Mouse (Mus musculus) frontal cortex, postnatal 25 days (tissue): ENCODE results near the gene Tmprss4.

Source experiments
- DNase-seq, 2 experiments: peaks; one replicate each; pipeline ENCODE4 v3.0.0; 2022; ENCODE audit warnings: low spot score in 2 of 2

Gene Tmprss4

DNA sequence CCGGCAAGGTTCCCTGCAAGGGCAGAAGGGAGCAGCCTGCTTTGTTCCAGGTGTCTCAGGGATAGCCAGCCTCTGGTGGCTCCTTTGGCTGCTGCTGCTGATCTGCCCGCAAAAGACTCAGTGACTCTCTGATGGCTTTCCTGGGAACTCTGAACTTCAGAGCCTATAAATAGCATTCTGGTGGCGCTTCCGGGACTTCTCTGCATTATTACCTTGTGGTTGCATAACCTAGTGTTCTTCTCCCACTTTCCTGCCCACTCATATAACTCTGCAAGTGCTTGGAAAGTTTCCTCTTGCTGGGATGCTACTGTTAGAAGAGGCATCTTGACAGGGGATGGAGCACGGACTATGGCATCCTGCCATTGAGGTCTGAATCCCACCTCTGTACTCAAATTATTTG is 6.3 kb downstream of the Tmprss4 start:
- DNase-seq = no peak

DNA sequence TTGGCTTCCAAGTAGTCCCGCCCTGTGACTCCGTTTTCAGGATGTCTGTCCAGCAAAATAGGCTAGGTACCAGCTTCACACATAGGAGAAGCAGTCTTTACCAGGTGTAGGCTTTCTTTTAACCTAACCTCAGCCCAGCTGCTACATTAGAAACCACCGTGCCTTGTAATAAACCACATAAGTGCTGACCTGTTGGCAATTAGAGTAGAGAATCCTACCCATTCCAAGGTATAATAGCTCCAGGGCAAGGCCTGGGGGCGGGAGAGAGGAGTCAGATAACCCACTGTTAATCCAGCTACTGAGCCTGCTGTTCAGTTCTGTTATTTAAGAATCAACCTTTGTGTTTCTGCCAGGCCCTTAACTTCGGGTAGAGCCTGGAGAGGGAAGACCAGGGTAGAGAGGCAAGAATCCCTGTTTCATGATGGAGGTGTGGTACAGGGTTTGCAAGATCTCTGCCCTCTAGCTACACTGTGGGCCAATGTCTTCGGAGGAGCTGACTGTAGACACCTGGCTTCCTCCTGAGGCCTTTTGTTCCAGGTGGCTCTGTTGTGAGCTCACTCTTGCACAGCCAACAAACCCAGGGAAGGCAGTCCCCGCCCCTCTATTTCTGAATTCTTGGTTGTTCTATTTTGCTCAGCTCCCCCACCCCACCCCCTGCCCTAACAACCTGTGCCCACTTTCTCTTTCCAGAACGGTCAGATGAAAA is 7.6 kb downstream of the Tmprss4 start:
- DNase-seq = no peak

DNA sequence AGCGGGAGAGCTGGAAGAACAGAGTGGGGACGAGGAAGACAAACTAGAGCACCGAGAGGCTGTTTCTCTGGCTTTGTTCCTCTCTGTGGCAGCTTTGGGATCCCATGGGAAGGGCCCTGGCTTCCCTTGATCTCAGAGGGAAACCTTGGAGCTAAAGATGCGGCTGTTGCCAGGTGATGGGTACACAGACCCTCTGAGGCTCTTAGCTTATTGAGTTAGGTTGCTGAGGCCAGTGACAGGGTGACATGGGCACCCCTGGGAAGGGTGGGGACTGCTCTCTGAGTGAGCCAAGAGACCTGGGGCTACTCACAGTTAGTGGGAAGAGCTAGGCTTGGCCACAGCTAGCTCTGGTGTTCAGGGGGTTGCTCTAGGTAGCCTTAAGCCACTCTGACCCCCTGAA is 8.4 kb downstream of the Tmprss4 start:
- DNase-seq = no peak

GRCm38 (mm10) chr9:45189661-45190174 is 14.2 kb downstream of the Tmprss4 start:
- no peak for DNase-seq

DNA sequence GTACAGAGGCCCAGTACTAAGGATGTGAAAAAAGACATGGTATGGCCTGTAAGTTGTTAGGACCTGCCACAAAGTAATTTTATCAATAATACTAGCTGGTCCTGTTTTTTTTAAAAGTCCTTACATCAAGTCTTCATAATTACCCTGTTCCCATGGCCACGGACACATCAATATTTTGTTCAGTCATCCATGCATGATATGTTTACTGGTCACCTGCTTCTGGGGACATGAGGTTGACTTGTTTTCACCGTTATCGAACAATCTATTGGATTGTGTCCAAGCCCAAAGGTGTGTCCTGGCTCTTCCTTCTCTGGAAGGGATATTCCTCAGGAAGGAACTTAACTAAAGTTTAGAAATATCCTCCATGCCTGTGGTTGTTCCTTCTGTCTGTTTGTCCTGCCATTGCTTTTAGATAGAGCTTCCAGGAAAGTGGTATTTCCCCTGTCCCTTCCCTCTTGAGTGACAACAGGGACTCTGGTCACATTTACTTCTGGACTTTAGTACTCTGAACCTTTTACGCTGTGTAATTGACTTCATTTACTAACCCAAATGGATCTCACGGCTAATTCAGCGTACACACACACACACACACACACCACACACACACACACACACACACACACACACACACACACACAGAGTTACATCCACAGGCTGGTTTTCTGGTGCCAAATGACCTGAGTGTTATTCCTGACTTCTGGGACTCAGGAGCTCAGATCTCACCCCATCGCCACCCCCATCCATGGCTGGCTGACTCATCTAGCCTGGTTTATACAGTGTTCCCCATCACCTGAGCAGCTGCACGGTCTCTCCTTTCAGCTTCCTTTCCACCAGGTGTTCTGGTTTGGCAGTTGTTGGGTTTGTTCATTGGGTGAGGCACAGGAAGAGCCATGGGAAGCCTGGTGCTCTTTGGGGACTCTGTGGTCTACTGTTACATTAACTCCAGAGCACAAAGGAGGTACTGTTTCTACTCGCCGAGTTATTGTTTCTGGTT is 15.0 kb downstream of the Tmprss4 start:
- DNase-seq = no peak

DNA sequence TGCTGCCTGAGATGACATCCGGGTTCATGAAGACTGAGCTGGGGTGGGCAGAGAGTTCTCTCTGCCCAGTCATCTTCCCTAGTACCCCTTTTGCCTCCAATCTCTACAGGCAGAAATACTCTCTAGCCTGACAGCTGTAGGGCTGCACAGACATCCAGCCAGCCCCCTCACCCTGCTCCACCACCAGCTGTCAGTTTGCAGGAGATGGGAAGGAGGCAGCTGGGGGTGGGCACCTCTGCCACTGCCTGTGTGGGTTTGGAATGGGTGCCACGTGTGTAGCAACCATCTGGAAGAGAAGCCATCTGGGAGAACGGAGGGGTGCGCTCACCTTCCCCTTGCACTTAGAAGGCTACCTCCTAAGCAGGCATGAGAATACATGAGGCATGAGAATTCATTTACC is 18.6 kb downstream of the Tmprss4 start:
- DNase-seq = peak; percentile 32 to 63

DNA sequence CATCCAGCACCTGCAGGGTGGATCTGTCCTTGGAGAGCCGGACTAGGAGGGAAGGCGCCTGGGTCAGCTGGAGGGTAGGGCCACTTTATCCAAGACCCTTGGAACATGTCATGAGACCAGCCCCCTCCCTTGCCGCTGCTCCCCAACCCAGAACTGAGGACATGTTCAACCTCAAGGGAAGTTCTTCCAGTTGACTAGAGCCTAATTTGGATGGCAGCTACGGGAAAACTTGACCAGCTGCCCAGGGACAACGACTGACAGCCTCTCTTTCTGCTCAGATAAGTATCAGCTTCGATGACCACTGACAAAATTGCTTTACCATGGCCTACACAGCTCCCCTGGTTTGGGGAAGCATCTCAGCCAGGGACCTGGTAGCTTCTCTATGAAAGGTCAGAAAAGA is 20.6 kb downstream of the Tmprss4 start:
- no peak for DNase-seq

- no peak for DNase-seq
Measured at GRCm38 (mm10) chr9:45182521-45182920, 21.4 kb downstream of the Tmprss4 start.

- DNase-seq = no peak
Measured at GRCm38 (mm10) chr9:45181770-45182169, 22.1 kb downstream of the Tmprss4 start, which contains the start of gene BC049352. Gene BC049352, plus strand, starts transcription at chr9:45182007.

DNA sequence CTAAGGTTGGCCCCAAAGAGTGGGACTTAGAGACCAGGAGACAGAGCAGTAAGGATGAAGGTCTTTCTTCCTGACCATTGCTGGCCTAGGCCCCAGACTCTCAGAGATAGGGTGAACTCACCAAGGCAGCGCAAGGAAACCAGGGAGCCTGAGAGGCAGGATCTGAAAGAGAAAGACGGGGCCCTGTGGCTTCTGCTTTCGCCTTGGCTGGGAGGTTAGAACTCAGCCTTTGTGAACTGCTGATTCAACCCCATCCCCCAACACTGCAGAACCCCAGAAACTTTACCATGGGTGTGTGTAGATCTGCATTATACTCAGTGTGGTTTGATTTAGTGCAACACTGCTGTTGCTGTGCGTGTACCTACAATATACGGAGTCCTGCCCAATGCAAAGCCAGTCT is 24.6 kb downstream of the Tmprss4 start:
- DNase-seq = no peak

DNA sequence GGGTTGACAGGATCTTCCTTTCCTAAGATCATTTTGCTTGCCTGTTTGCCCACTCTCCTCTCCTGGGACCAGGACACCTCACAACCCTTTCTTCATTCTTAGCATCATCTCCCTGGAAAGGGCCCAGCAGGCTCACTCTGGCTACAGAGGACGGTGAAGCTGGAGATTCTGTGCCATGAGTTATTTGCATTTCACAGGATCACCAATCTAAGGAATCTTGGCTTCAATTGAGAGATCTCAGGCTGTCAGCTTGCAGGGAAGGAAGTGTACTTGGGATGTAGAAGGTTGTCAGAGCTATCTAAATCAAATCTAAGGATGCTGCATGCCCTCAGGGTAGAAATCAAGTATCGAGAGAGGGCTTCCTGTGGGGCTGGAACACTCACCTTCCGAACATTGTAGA is 30.4 kb downstream of the Tmprss4 start:
- no peak for DNase-seq

- no peak for DNase-seq
Measured at GRCm38 (mm10) chr9:45171073-45171610, 32.8 kb downstream of the Tmprss4 start.

DNA sequence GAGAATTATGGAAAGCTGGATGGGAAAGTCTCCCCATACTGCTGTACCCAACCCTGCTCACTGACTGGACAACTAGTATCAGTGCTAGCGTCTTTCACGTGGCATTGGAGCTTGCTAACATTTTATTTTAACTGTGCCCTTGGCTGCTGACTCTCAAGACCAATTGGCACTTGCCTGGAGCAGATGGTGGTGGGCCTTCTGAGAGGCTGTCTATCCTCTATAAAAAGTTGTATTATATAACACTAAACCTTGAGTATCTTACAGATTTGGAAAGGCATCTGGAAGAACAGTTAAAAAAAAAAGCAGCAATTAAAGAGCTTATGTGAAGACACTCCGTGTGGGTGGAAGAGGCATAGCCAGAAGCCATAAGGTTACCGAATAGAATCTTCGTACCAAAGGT is 33.7 kb downstream of the Tmprss4 start:
- no peak for DNase-seq

GRCm38 (mm10) chr9:45167903-45168302 is 36.0 kb downstream of the Tmprss4 start:
- no peak for DNase-seq

DNA sequence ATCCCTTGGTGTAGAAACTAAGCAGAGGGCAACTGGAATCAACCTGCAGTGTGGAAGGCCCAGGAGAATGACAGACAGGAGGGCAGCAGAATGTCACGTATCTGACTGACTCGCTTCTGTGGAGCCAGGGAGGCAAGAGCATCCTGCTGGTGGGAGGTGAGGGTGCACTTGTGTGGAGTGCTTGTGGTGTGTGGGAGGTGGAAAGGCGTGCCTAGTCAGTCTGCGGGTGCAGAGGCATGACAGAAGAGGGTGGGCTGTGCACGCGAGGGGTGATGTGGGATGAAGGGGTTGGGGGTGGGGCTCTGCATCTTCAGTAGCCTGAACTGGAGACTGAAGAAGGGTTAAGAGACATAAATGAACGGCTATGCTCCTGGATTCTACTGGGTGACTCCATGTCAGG is 50.5 kb downstream of the Tmprss4 start:
- no peak for DNase-seq

- no peak for DNase-seq
Measured at GRCm38 (mm10) chr9:45150933-45151332, 53.0 kb downstream of the Tmprss4 start.

GRCm38 (mm10) chr9:45146267-45146597 is 57.7 kb downstream of the Tmprss4 start:
- peak; percentile 71 to 73 for DNase-seq

GRCm38 (mm10) chr9:45145533-45146266 is 58.2 kb downstream of the Tmprss4 start:
- DNase-seq = peak in 1 of 2 experiments; percentile 29

DNA sequence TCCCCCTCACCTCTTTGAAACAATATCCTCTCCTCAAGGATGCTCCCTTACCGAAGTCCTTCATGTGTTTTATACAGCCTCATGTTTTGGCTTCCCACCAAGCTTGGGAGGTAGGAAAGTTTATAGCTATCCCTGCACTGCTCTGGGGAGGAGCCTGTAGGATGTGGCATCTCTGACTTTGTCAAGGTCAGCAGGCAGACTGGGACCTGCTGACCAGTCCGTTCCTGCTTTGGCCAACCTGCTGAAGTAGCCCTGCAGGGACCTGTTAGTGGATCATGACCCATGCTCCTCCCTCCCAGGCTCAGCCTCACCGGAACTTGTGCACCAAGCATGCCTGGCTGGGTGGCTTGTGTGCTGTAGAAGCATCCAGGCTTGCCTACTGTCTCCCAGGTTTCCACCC is 61.2 kb downstream of the Tmprss4 start:
- DNase-seq = no peak

- no peak for DNase-seq
Measured at GRCm38 (mm10) chr9:45140945-45141344, 62.9 kb downstream of the Tmprss4 start.

DNA sequence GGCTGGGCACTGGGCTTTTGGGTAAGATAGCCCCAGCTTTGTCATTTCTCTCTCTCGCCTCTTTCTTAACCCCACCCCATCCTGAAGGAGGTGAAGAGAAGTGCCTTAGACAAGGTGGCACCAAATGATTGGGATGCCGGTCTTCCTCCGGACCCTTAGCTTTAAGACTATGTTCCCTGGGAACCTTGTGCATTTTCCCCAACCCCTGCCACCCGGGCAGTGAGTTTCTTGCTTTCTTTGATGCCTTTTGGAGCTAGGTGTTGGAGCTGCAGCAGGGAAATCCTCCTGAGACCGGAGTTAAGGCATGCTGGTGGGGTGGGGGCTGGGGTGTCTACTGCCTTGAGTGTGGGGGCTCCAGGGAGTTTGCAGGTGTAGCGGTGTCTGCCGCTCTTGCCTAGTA is 64.8 kb downstream of the Tmprss4 start:
- DNase-seq = no peak
